Mouse (Mus musculus) testis, adult 2 months (tissue): ENCODE data around the gene Tvp23b.

ENCODE experiments used
- CTCF ChIP-seq: fragments of 200-500 bp; IDR thresholded peaks from 2 replicates; pipeline ENCODE4 v1.5.1; 2012; ENCODE audit warnings: low read depth, mild to moderate bottlenecking, inconsistent platforms, low read length, moderate library complexity; ENCODE audit not compliant: control insufficient read depth, insufficient read depth, insufficient replicate concordance
- POLR2A ChIP-seq: fragments of 200-500 bp; IDR thresholded peaks from 2 replicates; pipeline ENCODE4 v1.6.1; 2012; ENCODE audit warnings: low read depth, mild to moderate bottlenecking, inconsistent platforms, low read length, moderate library complexity; ENCODE audit not compliant: control insufficient read depth

GRCm38 (mm10) chr11:62853334-62853733 is 25.9 kb upstream of the Tvp23b start:
- TF ChIP-seq CTCF (no peak), POLR2A (no peak)
